Mouse (Mus musculus) central nervous system, embryonic 11.5 days (tissue): Measurements from ENCODE around the gene Kcnd1. TPM values are rescaled to one million over a fixed set of nuclear protein-coding genes. Genes with fewer than 3 reads are reported as not detected.

Experiments used
- polyA plus RNA-seq: library from polyadenylated mRNA; depleted of rRNA; stranded (reverse); fragments of >200 nt; gene quantifications from 2 replicates; pipeline ENCODE4 v1.2.3, GENCODE M21; 2012; rRNA removed

Kcnd1 gene
- polyA plus RNA-seq = 2.8 and 3.9 TPM in 2 replicates

DNA sequence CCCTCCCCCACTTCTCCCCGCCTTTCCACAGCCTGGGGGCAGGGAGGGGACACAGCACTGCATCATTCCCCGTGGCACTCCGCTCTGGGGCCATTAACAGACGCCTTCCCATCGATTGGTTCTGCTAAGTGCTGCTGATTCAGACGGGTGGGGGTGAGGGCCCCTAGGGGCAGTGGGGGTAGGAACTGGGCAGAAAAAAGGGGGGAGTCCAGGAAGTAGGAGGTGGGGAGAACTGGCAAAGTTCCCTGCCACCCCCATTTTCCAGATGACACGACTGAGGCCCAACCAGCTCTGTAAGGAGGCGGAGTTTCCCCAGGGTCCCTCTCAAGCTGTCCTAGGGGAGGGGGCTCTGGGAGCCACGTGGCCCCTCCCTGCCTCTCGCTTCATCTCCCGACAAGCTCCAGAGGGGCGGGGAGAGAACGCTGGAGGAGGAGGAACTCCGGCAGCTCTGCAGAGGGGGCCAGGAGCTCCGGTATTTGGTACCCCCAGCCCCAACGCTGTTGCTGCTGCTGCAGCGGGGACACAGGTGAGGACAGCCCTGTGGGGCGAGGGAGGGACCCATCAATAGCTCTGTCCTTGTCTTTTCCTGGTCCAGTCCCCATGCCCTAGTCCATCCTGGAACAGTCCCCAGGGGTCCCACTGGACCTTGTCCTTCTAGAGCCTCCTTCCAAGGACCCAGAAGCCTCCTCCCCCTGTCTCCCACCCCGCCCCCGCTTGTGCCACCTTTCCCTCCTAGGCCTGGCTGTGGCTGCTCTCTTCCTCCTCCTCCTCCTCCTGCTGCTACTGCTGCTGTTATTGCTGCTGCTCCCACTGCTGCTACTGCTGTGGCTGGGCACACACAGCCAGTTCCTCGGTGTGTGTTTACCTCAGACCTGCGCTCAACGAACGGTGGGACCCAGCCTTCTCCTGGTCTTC is at the start of gene Kcnd1:
Gene Kcnd1, plus strand, starts transcription at position 425 of the 915 bp plus-strand sequence.

DNA sequence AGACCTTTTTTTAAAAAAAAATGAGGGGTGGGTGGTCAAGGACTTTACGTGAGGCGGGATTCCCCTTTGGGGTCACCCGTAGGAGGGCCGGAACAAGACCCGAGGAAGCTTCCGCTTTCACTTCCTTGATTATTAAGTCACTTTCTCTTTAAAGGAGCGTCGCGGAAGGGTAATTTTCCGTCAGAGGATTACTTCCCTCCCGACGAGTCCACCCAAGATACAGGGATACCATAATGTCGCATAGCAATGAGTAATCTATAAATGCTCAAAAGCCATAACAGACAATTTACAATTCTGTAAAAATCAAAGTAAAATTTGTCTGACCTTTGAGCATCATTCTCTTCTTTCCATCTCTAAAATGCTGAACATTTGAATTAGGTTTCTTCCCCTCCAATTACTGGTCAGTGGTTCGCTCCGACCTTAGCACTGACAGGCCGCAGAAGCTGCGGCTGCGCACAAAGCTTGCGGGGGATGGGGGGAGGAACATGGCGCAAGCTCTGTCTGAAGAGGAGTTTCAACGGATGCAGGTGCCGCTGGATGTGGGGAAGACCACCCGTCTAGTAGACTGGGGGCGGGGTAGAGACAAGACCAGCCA is 32.5 kb upstream of the Kcnd1 start, which contains the start of gene Gripap1:
Gene Gripap1, plus strand, starts transcription at position 224 of the 595 bp plus-strand sequence.

DNA sequence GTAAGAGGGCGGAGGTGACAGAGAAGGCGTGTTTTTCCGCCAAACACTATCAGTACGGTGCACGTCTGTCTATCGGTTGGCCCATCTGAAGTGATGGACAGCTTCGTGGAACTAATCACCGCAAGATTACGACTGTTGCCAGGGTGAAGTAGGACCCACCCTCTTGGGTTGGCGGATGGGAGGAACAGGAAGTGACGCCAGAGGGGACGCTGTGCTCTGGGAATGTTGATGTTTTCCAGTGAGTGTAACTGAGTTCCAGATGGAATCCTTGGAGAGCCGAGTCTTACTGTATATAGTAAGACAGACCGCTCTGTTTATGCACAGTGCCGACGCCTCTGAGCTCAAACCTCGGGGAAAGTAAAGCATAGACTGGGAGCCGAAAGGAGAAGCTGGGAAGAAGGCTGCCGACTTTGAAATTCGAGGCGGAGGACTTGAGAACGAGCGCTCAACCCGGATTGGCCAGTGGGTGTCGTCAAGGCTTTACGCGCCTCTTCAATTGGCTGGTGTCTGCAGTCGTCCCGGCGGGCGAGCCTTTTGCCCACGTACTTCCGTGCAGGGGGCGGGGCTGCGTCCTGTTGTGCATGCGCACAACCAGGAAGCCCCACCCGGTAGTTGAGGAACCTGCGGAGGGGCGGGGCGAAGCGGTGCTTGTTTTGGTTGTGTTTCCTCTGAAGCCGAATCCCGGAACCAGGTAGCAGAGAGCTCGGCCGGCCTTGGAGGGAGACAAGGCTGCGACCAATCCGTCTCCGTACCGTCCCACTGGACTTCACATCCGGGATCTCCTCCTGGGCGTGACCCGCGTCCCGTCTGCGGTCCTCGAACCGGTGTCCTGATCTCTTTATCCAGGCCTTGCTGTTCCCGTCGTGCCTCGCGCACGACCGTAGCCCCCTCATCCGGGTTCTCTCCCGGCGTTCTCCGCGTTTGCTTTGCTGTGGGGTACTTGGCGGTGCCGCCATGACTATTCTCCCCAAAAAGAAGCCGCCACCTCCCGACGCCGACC is 19.4 kb downstream of the Kcnd1 start, which contains the start of gene Otud5:
Gene Otud5, plus strand, starts transcription at position 202 of the 1,000 bp plus-strand sequence.

GRCm38 (mm10) chrX:7878007-7878419 is 55.9 kb downstream of the Kcnd1 start, which contains the start of gene Pim2:
Pim2 (plus strand) TSS chrX:7878262.

DNA sequence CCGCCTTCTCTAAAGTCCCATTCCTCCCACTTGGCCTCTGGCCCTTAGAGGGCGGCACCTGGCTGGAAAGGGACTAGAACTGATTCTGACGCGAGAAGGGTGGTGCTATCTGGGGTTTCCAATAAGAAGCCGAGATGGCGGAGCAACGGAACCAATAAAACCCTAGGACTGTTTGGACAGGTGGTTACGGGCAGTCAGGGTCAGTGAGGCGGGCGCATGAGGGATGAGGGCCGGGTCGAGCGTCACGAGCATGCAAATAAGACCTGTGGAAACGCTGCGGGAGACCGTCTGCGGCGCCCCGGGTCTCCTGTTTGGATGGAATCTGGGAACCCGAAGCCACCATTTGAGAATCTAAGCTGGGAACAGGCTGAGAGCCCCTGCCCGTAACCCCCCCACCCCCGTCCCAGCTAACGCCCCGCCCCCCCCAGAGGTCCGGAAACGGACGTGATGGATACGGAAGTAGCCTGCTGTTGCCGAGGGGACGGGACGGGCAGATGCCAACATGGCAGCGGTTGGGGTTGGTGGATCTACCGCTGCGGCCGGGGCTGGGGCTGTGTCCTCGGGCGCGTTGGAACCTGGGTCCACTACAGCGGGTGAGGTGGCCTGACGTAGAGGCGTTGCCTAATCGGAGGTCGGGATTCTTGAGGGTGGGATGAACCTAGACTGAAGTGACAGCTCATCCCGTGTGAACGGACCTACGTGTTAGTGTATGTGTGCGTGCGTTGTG is 61.9 kb downstream of the Kcnd1 start, which contains the start of gene Slc35a2:
Gene Slc35a2, plus strand, starts transcription at position 188 of the 727 bp plus-strand sequence.

Other genes with a start within 250 kb of the Kcnd1 start
- gene Foxp3, start 248.6 kb upstream of the Kcnd1 start, polyA plus RNA-seq = 0.05 TPM in 2 replicates
- gene Ppp1r3f, start 248.0 kb upstream of the Kcnd1 start, polyA plus RNA-seq = 4.5 and 9.5 TPM in 2 replicates
- 24.3 and 26.8 TPM in 2 replicates for gene Ccdc22, start 216.8 kb upstream of the Kcnd1 start, polyA plus RNA-seq
- 0.01 and 0.02 TPM in 2 replicates for gene Cacna1f, start 215.2 kb upstream of the Kcnd1 start, polyA plus RNA-seq
- gene Syp, start 183.8 kb upstream of the Kcnd1 start, polyA plus RNA-seq = 24.8 and 45.7 TPM in 2 replicates
- 4.0 and 7.8 TPM in 2 replicates for gene Prickle3, start 165.0 kb upstream of the Kcnd1 start, polyA plus RNA-seq
- gene Plp2, start 150.9 kb upstream of the Kcnd1 start, polyA plus RNA-seq = 27.1 and 66.2 TPM in 2 replicates
- 0.16 and 0.22 TPM in 2 replicates for gene Magix, start 141.0 kb upstream of the Kcnd1 start, polyA plus RNA-seq
- gene Gpkow, start 125.2 kb upstream of the Kcnd1 start, polyA plus RNA-seq = 33.8 and 34.8 TPM in 2 replicates
- gene Wdr45, start 108.0 kb upstream of the Kcnd1 start, polyA plus RNA-seq = 27.5 and 38.5 TPM in 2 replicates
- 0.24 and 0.42 TPM in 2 replicates for gene Gm45208, start 100.0 kb upstream of the Kcnd1 start, polyA plus RNA-seq
- gene Praf2, start 93.8 kb upstream of the Kcnd1 start, polyA plus RNA-seq = 53.9 and 70.5 TPM in 2 replicates
- 20.3 and 22.5 TPM in 2 replicates for gene Ccdc120, start 71.4 kb upstream of the Kcnd1 start, polyA plus RNA-seq
- 16.0 and 21.7 TPM in 2 replicates for gene Tfe3, start 59.7 kb upstream of the Kcnd1 start, polyA plus RNA-seq
- gene Gripap1, start 32.5 kb upstream of the Kcnd1 start, polyA plus RNA-seq = 72.0 and 84.3 TPM in 2 replicates
- 43.7 and 56.6 TPM in 2 replicates for gene Otud5, start 19.1 kb downstream of the Kcnd1 start, polyA plus RNA-seq
- gene Pim2, start 56.0 kb downstream of the Kcnd1 start, polyA plus RNA-seq = 11.3 and 13.8 TPM in 2 replicates
- 15.1 and 29.0 TPM in 2 replicates for gene Slc35a2, start 61.7 kb downstream of the Kcnd1 start, polyA plus RNA-seq
- 167 and 254 TPM in 2 replicates for gene Pqbp1, start 77.0 kb downstream of the Kcnd1 start, polyA plus RNA-seq
- gene Timm17b, start 77.1 kb downstream of the Kcnd1 start, polyA plus RNA-seq = 52.5 and 81.8 TPM in 2 replicates
- not detected in 2 replicates for gene Gm10491, start 85.5 kb downstream of the Kcnd1 start, polyA plus RNA-seq
- 0.29 TPM in 1 of 2 replicates, not detected in the other for gene Gm10490, start 87.3 kb downstream of the Kcnd1 start, polyA plus RNA-seq
- 14.0 and 40.0 TPM in 2 replicates for gene Pcsk1n, start 97.5 kb downstream of the Kcnd1 start, polyA plus RNA-seq
- gene Eras, start 106.3 kb downstream of the Kcnd1 start, polyA plus RNA-seq = 0.07 and 0.11 TPM in 2 replicates
- 88.1 and 106 TPM in 2 replicates for gene Hdac6, start 125.6 kb downstream of the Kcnd1 start, polyA plus RNA-seq
- 9.1 and 11.0 TPM in 2 replicates for gene Gata1, start 155.8 kb downstream of the Kcnd1 start, polyA plus RNA-seq
- 0.19 TPM in 1 of 2 replicates, not detected in the other for gene Glod5, start 196.2 kb downstream of the Kcnd1 start, polyA plus RNA-seq